Mouse (Mus musculus) forebrain, embryonic 15.5 days (tissue): ENCODE measurements around the gene Tmem131l. TPM values are rescaled to one million over a fixed set of nuclear protein-coding genes. Genes with fewer than 3 reads are reported as not detected.

Source experiments
- ATAC-seq: fragments of 200-750 bp; cut with Nextera tagmentation; replicated peaks from 2 replicates; pipeline ENCODE4 v1.8.0; 2017; ENCODE audit warnings: mild to moderate bottlenecking, moderate TSS enrichment, moderate library complexity
- H3K27ac ChIP-seq: fragments of 300-500 bp; sonication (generic); replicated peaks from 2 replicates; pipeline ENCODE4 v1.5.1; 2015; ENCODE audit warnings: mild to moderate bottlenecking, inconsistent platforms
- H3K27me3 ChIP-seq: fragments of 300-500 bp; sonication (generic); 2 replicates; pipeline ENCODE4 v1.6.1; 2015; ENCODE audit warnings: inconsistent platforms
- H3K36me3 ChIP-seq: fragments of 300-500 bp; sonication (generic); 2 replicates; pipeline ENCODE4 v1.6.1; 2015; ENCODE audit warnings: mild to moderate bottlenecking, inconsistent platforms
- H3K4me1 ChIP-seq: fragments of 300-500 bp; sonication (generic); 2 replicates; pipeline ENCODE4 v1.6.1; 2015; ENCODE audit warnings: inconsistent platforms
- H3K4me2 ChIP-seq: fragments of 300-500 bp; sonication (generic); replicated peaks from 2 replicates; pipeline ENCODE4 v1.6.1; 2015; ENCODE audit warnings: mild to moderate bottlenecking, inconsistent platforms
- H3K4me3 ChIP-seq: fragments of 300-500 bp; sonication (generic); 2 replicates; pipeline ENCODE4 v1.5.1; 2015; ENCODE audit warnings: mild to moderate bottlenecking, inconsistent platforms
- H3K9ac ChIP-seq: fragments of 300-500 bp; sonication (generic); replicated peaks from 2 replicates; pipeline ENCODE4 v1.6.1; 2015; ENCODE audit warnings: mild to moderate bottlenecking, inconsistent platforms
- H3K9me3 ChIP-seq: fragments of 300-500 bp; sonication (generic); 2 replicates; pipeline ENCODE4 v1.6.1; 2016; ENCODE audit warnings: inconsistent platforms
- WGBS: fragments of 180-500 bp; shearing (Covaris S2); methylation state at CpG from one replicate; pipeline ENCODE4 v1.1.7; 2015; ENCODE audit warnings: mixed read lengths; 5-methylcytosine and 5-hydroxymethylcytosine counted together
- polyA plus RNA-seq: library from polyadenylated mRNA; unstranded; fragments of >200 nt; fragmentation: Nextera tagmentation; extraction: Ambion mirVana; gene quantifications from 2 replicates; pipeline ENCODE4 v1.2.1, GENCODE M21; 2015

Tmem131l gene
- polyA plus RNA-seq, 1 experiment from 2014 or later: 130 TPM

DNA sequence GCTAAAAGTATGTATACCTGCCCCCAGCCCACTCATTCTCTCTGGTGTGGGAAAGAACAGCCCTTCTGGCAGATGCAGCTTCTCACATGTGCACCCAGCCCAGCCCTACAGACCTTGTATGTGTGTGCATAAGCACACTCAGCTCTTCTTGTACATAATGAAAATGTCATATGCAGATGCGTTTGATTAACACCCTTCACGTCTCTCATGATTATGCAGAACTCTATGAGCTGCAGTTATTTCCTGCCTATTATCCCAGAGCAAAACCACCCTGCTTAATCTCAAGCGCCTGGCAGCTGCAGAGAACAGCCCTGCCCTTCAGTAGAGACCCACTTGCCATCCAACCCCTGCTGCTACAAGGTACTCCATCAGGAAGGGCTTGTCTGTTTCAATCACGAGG, 55.6 kb downstream of the Tmem131l start:
- no peak overlapping the region for H3K4me3 ChIP-seq
- no peaks in the 10 kb centered on the region for H3K9me3 ChIP-seq
- no peak overlapping the region for H3K4me2 ChIP-seq
- no peaks in the 10 kb centered on the region for H3K36me3 ChIP-seq
- peak; percentile 51 for ATAC-seq
- H3K9ac ChIP-seq: peak overlapping the region; percentile 9; the same call in 1 of the 2 replicates
- H3K27ac ChIP-seq: peak overlapping the region; percentile 93
- peaks cover 96% of the 10 kb centered on the region for H3K4me1 ChIP-seq
- no peaks in the 10 kb centered on the region for H3K27me3 ChIP-seq
- WGBS: 20% methylated on average over 4 of the region's 4 CpGs

DNA sequence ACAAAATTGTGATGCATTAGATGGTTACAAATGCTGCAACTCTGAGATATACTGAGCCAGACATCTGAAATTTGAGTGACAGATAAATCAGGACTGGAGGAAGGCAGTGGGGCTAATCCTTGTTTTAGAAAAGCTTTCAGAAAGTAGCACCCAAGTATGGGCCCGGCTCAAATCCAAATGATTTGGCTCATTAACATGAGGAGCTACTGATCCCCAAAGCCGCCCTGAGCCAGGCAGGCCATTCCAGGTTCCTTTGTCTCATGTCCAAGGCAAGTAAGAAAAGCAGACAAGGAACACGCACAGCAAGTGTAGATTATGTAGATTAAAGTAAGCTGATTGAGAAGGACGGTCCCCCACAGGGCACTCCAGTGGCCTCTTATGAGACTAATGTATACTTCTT, 57.2 kb downstream of the Tmem131l start:
- Histone ChIP-seq H3K4me1 (peaks cover 96% of the 10 kb centered on the region), H3K27ac (peak overlapping the region; percentile 93), H3K36me3 (no peaks in the 10 kb centered on the region), H3K27me3 (no peaks in the 10 kb centered on the region), H3K9me3 (no peaks in the 10 kb centered on the region), H3K4me2 (no peak overlapping the region), H3K9ac (no peak overlapping the region), H3K4me3 (no peak overlapping the region)
- WGBS: 10% methylated on average over 4 of the region's 4 CpGs
- ATAC-seq: no peak

DNA sequence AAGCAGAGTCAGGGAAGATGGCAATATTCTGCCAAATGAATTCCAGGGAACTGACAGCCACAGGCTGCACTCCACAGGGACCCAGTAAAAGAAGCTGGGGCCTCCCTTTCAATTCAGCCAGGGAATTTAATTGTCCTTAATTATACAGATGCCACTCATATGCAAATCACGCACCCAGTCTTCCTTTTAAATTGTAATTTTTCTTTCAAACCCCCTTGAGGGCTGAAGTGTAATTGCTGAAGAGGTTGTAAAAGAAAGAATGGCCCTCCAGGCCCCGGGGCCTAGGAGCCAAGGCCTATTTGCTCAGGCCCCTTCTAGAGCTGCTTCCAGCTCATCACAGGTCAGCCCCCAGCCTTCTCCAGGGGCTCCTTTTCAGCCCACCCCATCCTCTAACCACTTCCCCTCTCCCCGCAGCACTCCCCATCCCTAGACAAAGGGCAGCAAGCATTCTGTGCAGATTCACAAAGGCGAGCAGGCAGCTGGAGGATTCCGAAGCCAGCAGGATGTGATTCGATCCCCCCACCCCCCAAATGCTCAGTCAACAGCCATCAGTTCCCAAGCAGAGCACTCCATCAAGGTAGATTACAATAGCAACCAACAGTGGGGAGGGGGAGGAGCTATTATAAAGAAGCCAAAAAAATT, 59.6 kb downstream of the Tmem131l start:
- Histone ChIP-seq H3K9me3 (no peaks in the 10 kb centered on the region), H3K4me1 (peaks cover 96% of the 10 kb centered on the region), H3K4me3 (no peak overlapping the region), H3K27ac (peak overlapping the region; percentile 96), H3K4me2 (peak overlapping the region; percentile 16; the same call in 1 of the 2 replicates), H3K9ac (no peak overlapping the region), H3K36me3 (no peaks in the 10 kb centered on the region), H3K27me3 (no peaks in the 10 kb centered on the region)
- peak; percentile 92 for ATAC-seq
- 2% methylated on average over 6 of the region's 6 CpGs for WGBS

DNA sequence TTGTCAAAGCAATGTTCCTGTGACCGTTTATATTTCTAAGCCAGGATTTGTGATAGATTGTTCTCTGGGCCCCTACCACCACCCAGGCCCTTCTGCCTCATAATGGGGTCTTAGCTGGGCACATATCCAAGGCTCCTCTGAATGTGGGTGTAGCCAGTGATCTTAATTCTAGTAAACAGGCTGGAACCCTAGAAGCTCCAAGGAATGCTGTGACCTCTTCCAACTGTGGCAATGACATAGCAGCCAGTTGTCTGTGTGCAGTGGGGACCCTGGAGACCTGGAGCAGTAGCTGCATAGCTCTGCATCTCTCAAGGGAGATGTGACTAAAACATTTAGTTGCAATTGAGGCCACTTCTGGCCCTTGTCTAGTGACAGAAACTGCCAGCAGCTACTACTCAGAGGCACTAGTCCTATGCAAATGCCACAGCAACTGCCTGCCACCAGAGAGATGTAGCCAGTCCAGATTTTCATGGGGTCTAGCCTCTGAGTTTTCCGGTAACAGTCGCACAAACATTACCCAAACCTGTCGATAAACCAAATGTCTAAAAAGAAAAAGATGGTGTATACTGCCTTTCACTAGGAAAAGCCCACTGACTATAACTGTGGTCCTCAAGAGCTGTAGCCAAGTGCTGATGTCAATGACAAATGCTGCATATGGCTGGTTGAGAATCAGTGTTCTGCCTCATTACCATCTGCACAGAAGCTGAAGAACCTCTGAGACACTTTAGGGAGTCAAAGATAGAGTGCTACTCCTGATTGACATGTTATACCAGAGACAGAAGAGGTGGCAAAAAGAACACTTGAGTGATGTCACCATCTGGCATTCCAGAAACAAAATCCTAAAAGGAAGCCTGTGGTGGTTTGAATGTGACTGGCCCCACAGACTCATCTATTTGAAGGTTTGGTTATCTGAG, 61.2 kb downstream of the Tmem131l start:
- Histone ChIP-seq H3K27ac (peak overlapping the region; percentile 96), H3K9ac (no peak overlapping the region), H3K4me1 (peaks cover 96% of the 10 kb centered on the region), H3K27me3 (no peaks in the 10 kb centered on the region), H3K9me3 (no peaks in the 10 kb centered on the region), H3K4me2 (no peak overlapping the region), H3K36me3 (no peaks in the 10 kb centered on the region), H3K4me3 (no peak overlapping the region)
- 26% methylated on average over 4 of the region's 4 CpGs for WGBS
- peak; percentile 7 for ATAC-seq

DNA sequence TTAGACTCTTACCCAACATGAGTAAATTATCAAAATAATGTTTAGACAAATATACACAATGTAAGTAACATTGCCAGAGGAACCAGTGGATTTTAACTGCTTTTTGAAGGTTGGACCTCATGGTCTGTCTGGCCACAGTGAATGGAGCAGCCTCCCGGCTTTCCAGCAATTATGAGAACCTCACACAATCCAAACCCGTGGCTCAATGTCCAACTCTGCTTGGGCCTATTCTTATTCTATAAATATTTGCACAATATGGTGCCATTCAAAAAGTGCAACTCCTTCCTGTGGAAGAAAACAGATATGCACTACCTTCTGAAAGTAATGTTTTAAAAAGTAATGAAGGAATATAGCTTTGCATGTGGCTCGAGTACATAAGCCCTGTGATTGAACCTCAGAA, 62.2 kb downstream of the Tmem131l start:
- Histone ChIP-seq H3K4me3 (no peak overlapping the region), H3K4me2 (no peak overlapping the region), H3K4me1 (peaks cover 94% of the 10 kb centered on the region), H3K27me3 (no peaks in the 10 kb centered on the region), H3K36me3 (no peaks in the 10 kb centered on the region), H3K9me3 (no peaks in the 10 kb centered on the region), H3K27ac (peak overlapping the region; percentile 96), H3K9ac (no peak overlapping the region)
- no peak for ATAC-seq
- WGBS: 28% methylated on average over 3 of the region's 3 CpGs

DNA sequence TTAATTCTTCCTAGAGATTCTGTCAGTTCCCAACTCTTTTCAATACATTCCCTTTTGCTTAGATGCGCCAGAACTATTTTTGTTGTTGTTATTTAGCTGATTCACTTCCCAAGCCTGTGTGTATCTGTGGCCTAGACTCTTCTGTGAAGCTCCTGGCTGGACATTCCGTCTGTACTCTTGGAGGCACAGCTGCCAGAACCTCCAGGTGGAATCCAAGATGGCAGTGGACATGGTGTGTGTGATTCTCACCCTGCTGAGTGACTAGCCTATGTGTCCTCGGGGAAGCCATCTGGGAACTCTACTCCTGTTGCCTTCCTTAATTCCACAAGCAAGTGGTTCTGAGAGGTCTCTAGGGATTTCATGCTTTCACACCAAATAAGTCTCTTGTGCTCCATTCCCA, 63.8 kb downstream of the Tmem131l start:
- no peaks in the 10 kb centered on the region for H3K9me3 ChIP-seq
- H3K4me3 ChIP-seq: no peak overlapping the region
- H3K4me2 ChIP-seq: no peak overlapping the region
- H3K27ac ChIP-seq: peak overlapping the region; percentile 56
- H3K36me3 ChIP-seq: no peaks in the 10 kb centered on the region
- H3K9ac ChIP-seq: no peak overlapping the region
- no peak for ATAC-seq
- no peaks in the 10 kb centered on the region for H3K27me3 ChIP-seq
- H3K4me1 ChIP-seq: peaks cover 97% of the 10 kb centered on the region
- 63% methylated on average over 3 of the region's 3 CpGs for WGBS

DNA sequence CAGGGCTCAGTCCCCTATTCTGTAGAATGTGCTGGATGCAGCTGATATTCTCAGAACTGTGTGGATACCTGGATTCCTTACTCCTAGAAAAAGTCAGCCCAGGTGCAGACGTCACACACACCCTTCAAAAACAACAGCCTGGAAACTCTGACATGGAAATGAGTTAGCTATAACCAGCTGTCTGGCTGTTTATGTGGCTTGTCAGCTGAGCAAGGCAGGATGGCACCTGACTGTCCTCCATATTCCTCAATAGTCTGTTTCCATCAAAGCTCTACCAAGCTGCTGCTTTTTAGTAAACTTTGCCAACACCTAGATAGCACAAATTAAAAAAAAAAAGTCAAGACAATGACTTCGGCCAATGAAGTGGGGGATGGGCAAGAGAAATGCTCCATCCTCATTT, 66.6 kb downstream of the Tmem131l start:
- 68% methylated on average over 2 of the region's 2 CpGs for WGBS
- Histone ChIP-seq H3K4me2 (no peak overlapping the region), H3K27me3 (no peaks in the 10 kb centered on the region), H3K4me1 (peaks cover 82% of the 10 kb centered on the region), H3K9ac (no peak overlapping the region), H3K4me3 (no peak overlapping the region), H3K36me3 (no peaks in the 10 kb centered on the region), H3K27ac (no peak overlapping the region), H3K9me3 (no peaks in the 10 kb centered on the region)
- ATAC-seq: no peak

DNA sequence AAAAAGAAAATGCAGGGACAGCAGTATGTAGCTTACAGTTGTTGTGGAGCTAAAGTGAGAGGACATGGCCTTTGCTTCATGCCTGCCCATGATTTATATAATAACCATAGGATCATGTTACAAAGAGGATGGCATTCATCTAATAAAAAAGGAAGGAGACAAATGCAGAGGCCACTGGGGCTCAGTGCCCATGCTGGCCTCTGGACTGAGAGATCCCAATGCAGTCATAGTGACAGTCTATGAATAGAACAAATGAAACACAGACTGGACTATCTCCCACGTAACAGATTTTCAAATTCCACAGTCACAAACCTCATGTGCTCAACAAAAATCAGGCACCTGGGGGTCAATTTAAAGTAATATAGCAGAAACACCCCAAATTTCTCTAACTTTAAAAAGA, 69.3 kb downstream of the Tmem131l start:
- Histone ChIP-seq H3K4me2 (no peak overlapping the region), H3K4me1 (peaks cover 61% of the 10 kb centered on the region)

DNA sequence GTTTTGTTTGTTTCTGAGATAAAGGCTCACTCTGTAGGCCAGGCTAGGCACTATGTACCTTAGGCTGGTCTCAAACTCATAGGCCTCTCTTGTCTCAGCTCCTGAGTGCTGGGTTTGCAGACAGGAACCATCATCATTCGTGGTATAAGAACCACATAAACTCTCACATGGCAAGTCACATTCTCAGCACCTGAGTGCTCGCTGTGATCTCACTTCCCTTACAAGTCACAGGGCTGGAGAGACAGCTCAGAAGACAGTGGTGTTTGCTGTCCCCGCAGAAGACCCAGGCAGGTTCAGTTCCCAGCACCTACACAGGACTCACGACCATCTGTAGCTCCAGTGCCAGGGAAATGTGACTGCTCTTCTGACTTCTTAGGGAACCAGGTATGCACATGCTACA, 70.9 kb downstream of the Tmem131l start:
- H3K4me1 ChIP-seq: peaks cover 53% of the 10 kb centered on the region
- H3K27ac ChIP-seq: no peak overlapping the region
- no peak overlapping the region for H3K4me2 ChIP-seq
- no peak overlapping the region for H3K4me3 ChIP-seq
- no peaks in the 10 kb centered on the region for H3K9me3 ChIP-seq
- no peak for ATAC-seq
- WGBS: 91% methylated on average over 4 of the region's 4 CpGs
- H3K9ac ChIP-seq: no peak overlapping the region
- peaks cover 7% of the 10 kb centered on the region for H3K36me3 ChIP-seq
- no peaks in the 10 kb centered on the region for H3K27me3 ChIP-seq

More for the DNA sequence above, 69.3 kb downstream of the Tmem131l start:
- H3K27me3 ChIP-seq: no peaks in the 10 kb centered on the region
- H3K27ac ChIP-seq: 0 out of 2 replicates have a peak overlapping the region, but pooled peaks have one; percentile 39
- no peak overlapping the region for H3K9ac ChIP-seq
- no peak overlapping the region for H3K4me3 ChIP-seq
- ATAC-seq: no peak
- WGBS: 23% methylated on average over 1 of the region's 1 CpGs
- H3K36me3 ChIP-seq: peaks cover 7% of the 10 kb centered on the region
- H3K9me3 ChIP-seq: no peaks in the 10 kb centered on the region

DNA sequence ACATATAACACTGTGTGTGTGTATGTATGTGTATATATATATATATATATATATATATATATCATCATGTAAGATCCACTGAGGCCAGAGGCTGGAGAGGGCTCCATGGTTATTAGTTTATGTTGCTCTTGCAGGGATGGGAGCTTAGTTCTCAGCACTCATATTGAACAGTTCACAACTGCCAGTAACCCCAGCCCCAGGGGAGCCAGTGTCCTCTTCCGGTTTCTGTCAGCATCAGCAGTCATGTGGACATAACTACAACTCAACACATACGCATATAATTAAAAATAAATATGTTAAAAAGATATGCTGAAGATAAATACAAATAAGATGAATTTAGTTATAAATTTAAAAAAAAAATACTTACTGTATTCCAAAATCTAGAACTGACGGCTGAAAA, 72.2 kb downstream of the Tmem131l start:
- no peak overlapping the region for H3K4me2 ChIP-seq
- H3K36me3 ChIP-seq: peaks cover 7% of the 10 kb centered on the region
- H3K27me3 ChIP-seq: no peaks in the 10 kb centered on the region
- no peak for ATAC-seq
- no peak overlapping the region for H3K4me3 ChIP-seq
- peaks cover 56% of the 10 kb centered on the region for H3K4me1 ChIP-seq
- no peaks in the 10 kb centered on the region for H3K9me3 ChIP-seq
- no peak overlapping the region for H3K9ac ChIP-seq
- 78% methylated on average over 3 of the region's 3 CpGs for WGBS
- H3K27ac ChIP-seq: no peak overlapping the region

DNA sequence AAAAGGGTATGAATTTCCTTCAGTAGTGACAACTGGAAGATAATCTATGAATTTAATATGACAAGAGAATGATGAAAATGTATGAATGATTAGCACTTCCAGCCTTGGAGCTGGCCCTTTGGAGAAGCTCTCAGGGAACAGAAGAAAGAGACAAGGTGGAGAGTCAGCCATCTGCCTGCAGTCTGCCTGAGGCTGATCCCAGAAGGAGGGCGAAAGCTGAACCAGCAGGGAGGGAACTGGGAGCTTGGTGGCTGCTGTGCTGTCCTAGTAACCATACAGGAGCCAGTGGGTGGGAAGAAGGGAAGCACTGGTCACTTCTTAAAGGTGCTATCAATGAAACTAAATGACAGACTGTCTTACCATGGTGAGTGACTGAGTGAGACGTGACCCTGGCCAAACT, 74.6 kb downstream of the Tmem131l start:
- Histone ChIP-seq H3K9me3 (no peaks in the 10 kb centered on the region), H3K9ac (no peak overlapping the region), H3K4me1 (peaks cover 44% of the 10 kb centered on the region), H3K36me3 (peaks cover 16% of the 10 kb centered on the region), H3K4me3 (no peak overlapping the region), H3K27me3 (no peaks in the 10 kb centered on the region), H3K4me2 (no peak overlapping the region), H3K27ac (peak overlapping the region; percentile 16)
- 67% methylated on average over 2 of the region's 2 CpGs for WGBS
- 0 out of 2 replicates have a peak, but pooled peaks have one; percentile 11 for ATAC-seq

DNA sequence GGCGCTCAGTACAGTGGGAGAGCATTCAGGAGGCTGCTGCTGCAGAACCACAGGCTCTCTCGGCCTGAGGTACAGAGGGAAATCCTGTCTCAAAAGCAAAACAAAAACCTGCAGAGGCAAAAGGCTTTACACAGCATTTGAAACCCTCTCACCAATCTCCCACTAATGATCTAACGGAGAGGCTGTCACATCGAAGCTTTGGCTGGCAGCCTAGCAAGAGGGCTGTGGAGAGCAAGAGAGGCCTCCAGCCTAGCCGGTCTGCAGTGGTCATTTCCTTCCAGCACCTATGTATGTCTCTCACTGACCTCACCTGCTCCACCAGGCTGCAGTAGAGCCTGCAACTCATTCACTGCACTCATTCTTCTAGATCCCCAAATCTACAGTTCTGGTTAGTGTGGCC, 76.3 kb downstream of the Tmem131l start:
- no peak overlapping the region for H3K9ac ChIP-seq
- H3K4me1 ChIP-seq: peaks cover 38% of the 10 kb centered on the region
- H3K27ac ChIP-seq: peak overlapping the region; percentile 63
- H3K27me3 ChIP-seq: no peaks in the 10 kb centered on the region
- 18% methylated on average over 5 of the region's 5 CpGs for WGBS
- H3K36me3 ChIP-seq: peaks cover 32% of the 10 kb centered on the region
- ATAC-seq: peak; percentile 42
- no peaks in the 10 kb centered on the region for H3K9me3 ChIP-seq
- H3K4me2 ChIP-seq: no peak overlapping the region
- H3K4me3 ChIP-seq: no peak overlapping the region
